Mouse (Mus musculus): ENCODE measurements at regions not wholly inside any gene's neighbourhood (a gene's known extent, or its start where the extent isn't known, plus 50 kb on each side); places are given as distances from the start of the nearest gene placed in this dataset.

- H3K4me1 ChIP-seq (ENCODE audit: control insufficient read depth, insufficient read depth, low read length): no peaks in the 10 kb centered on the region
- no peaks in the 10 kb centered on the region for H3K9me3 ChIP-seq (ENCODE audit: control insufficient read depth, low read length)
- no peak overlapping the region for H3K4me3 ChIP-seq (ENCODE audit: low read length)
- WGBS: 80% methylated on average over 4 of the region's 4 CpGs
- H3K9ac ChIP-seq (ENCODE audit: low read depth, low read length): no peak overlapping the region
- no peak overlapping the region for H3K4me2 ChIP-seq (ENCODE audit: low read depth, low read length)
- no peak for ATAC-seq
- H3K27me3 ChIP-seq (replicated peaks; ENCODE audit: control insufficient read depth, insufficient read depth, low read length): no peaks in the 10 kb centered on the region
- no peak overlapping the region for H3K27ac ChIP-seq (ENCODE audit: low read length)
- H3K36me3 ChIP-seq (ENCODE audit: control insufficient read depth, insufficient read depth, low read length): no peaks in the 10 kb centered on the region
Measured at GRCm38 (mm10) chr13:101570034-101570433, 198.0 kb downstream of the Pik3r1 start.

GRCm38 (mm10) chr13:101568985-101569631, 198.9 kb downstream of the Pik3r1 start:
- 81% methylated on average over 6 of the region's 6 CpGs for WGBS

GRCm38 (mm10) chr13:101565323-101565722, 202.7 kb downstream of the Pik3r1 start:
- Histone ChIP-seq H3K4me2 (ENCODE audit: low read depth, low read length) (no peak overlapping the region), H3K36me3 (ENCODE audit: control insufficient read depth, insufficient read depth, low read length) (no peaks in the 10 kb centered on the region), H3K4me3 (ENCODE audit: low read length) (no peak overlapping the region), H3K9me3 (ENCODE audit: control insufficient read depth, low read length) (no peaks in the 10 kb centered on the region), H3K27me3 (replicated peaks; ENCODE audit: control insufficient read depth, insufficient read depth, low read length) (no peaks in the 10 kb centered on the region), H3K27ac (ENCODE audit: low read length) (no peak overlapping the region), H3K9ac (ENCODE audit: low read depth, low read length) (no peak overlapping the region), H3K4me1 (ENCODE audit: control insufficient read depth, insufficient read depth, low read length) (no peaks in the 10 kb centered on the region)
- 73% methylated on average over 1 of the region's 1 CpGs for WGBS
- no peak for ATAC-seq

More at GRCm38 (mm10) chr13:101568985-101569631, 198.9 kb downstream of the Pik3r1 start:
- Histone ChIP-seq H3K27ac (ENCODE audit: low read length) (no peak overlapping the region), H3K4me2 (ENCODE audit: low read depth, low read length) (no peak overlapping the region), H3K27me3 (replicated peaks; ENCODE audit: control insufficient read depth, insufficient read depth, low read length) (no peaks in the 10 kb centered on the region), H3K9me3 (ENCODE audit: control insufficient read depth, low read length) (no peaks in the 10 kb centered on the region), H3K36me3 (ENCODE audit: control insufficient read depth, insufficient read depth, low read length) (no peaks in the 10 kb centered on the region), H3K9ac (ENCODE audit: low read depth, low read length) (no peak overlapping the region), H3K4me3 (ENCODE audit: low read length) (no peak overlapping the region), H3K4me1 (ENCODE audit: control insufficient read depth, insufficient read depth, low read length) (no peaks in the 10 kb centered on the region)
- no peak for ATAC-seq

GRCm38 (mm10) chr13:101555371-101555874, 212.6 kb downstream of the Pik3r1 start:
- H3K4me1 ChIP-seq (ENCODE audit: control insufficient read depth, insufficient read depth, low read length): peaks cover 5% of the 10 kb centered on the region; the same call in 1 of the 2 replicates
- H3K36me3 ChIP-seq (ENCODE audit: control insufficient read depth, insufficient read depth, low read length): no peaks in the 10 kb centered on the region
- H3K27me3 ChIP-seq (replicated peaks; ENCODE audit: control insufficient read depth, insufficient read depth, low read length): no peaks in the 10 kb centered on the region
- H3K9ac ChIP-seq (ENCODE audit: low read depth, low read length): no peak overlapping the region
- no peak overlapping the region for H3K4me2 ChIP-seq (ENCODE audit: low read depth, low read length)
- 59% methylated on average over 3 of the region's 3 CpGs for WGBS
- no peak for ATAC-seq
- H3K9me3 ChIP-seq (ENCODE audit: control insufficient read depth, low read length): no peaks in the 10 kb centered on the region
- H3K4me3 ChIP-seq (ENCODE audit: low read length): no peak overlapping the region
- no peak overlapping the region for H3K27ac ChIP-seq (ENCODE audit: low read length)

GRCm38 (mm10) chr13:101553131-101553549, 214.9 kb downstream of the Pik3r1 start:
- ATAC-seq: peak; percentile 60
- Histone ChIP-seq H3K9me3 (ENCODE audit: control insufficient read depth, low read length) (no peaks in the 10 kb centered on the region), H3K27me3 (replicated peaks; ENCODE audit: control insufficient read depth, insufficient read depth, low read length) (no peaks in the 10 kb centered on the region)

GRCm38 (mm10) chr13:101552451-101552850, 215.6 kb downstream of the Pik3r1 start:
- Histone ChIP-seq H3K9me3 (ENCODE audit: control insufficient read depth, low read length) (no peaks in the 10 kb centered on the region), H3K36me3 (ENCODE audit: control insufficient read depth, insufficient read depth, low read length) (no peaks in the 10 kb centered on the region), H3K4me1 (ENCODE audit: control insufficient read depth, insufficient read depth, low read length) (peaks cover 5% of the 10 kb centered on the region; the same call in 1 of the 2 replicates), H3K4me2 (ENCODE audit: low read depth, low read length) (no peak overlapping the region), H3K9ac (ENCODE audit: low read depth, low read length) (no peak overlapping the region), H3K27ac (ENCODE audit: low read length) (no peak overlapping the region), H3K4me3 (ENCODE audit: low read length) (no peak overlapping the region), H3K27me3 (replicated peaks; ENCODE audit: control insufficient read depth, insufficient read depth, low read length) (no peaks in the 10 kb centered on the region)
- peak; percentile 70 for ATAC-seq
- 84% methylated on average over 2 of the region's 2 CpGs for WGBS

More at GRCm38 (mm10) chr13:101553131-101553549, 214.9 kb downstream of the Pik3r1 start:
- Histone ChIP-seq H3K9ac (ENCODE audit: low read depth, low read length) (no peak overlapping the region), H3K36me3 (ENCODE audit: control insufficient read depth, insufficient read depth, low read length) (no peaks in the 10 kb centered on the region), H3K27ac (ENCODE audit: low read length) (no peak overlapping the region), H3K4me3 (ENCODE audit: low read length) (no peak overlapping the region), H3K4me1 (ENCODE audit: control insufficient read depth, insufficient read depth, low read length) (peaks cover 5% of the 10 kb centered on the region; the same call in 1 of the 2 replicates), H3K4me2 (ENCODE audit: low read depth, low read length) (no peak overlapping the region)
- WGBS: 53% methylated on average over 8 of the region's 8 CpGs

GRCm38 (mm10) chr13:101551068-101551467, 216.9 kb downstream of the Pik3r1 start:
- Histone ChIP-seq H3K9ac (ENCODE audit: low read depth, low read length) (no peak overlapping the region), H3K4me2 (ENCODE audit: low read depth, low read length) (no peak overlapping the region), H3K4me3 (ENCODE audit: low read length) (no peak overlapping the region), H3K36me3 (ENCODE audit: control insufficient read depth, insufficient read depth, low read length) (no peaks in the 10 kb centered on the region), H3K9me3 (ENCODE audit: control insufficient read depth, low read length) (no peaks in the 10 kb centered on the region), H3K27ac (ENCODE audit: low read length) (no peak overlapping the region), H3K27me3 (replicated peaks; ENCODE audit: control insufficient read depth, insufficient read depth, low read length) (no peaks in the 10 kb centered on the region), H3K4me1 (ENCODE audit: control insufficient read depth, insufficient read depth, low read length) (peaks cover 5% of the 10 kb centered on the region; the same call in 1 of the 2 replicates)
- ATAC-seq: peak; percentile 72; the same call in 1 of the 2 replicates
- WGBS: 88% methylated on average over 6 of the region's 6 CpGs

GRCm38 (mm10) chr13:101550526-101550925, 217.5 kb downstream of the Pik3r1 start:
- H3K36me3 ChIP-seq (ENCODE audit: control insufficient read depth, insufficient read depth, low read length): no peaks in the 10 kb centered on the region
- H3K9me3 ChIP-seq (ENCODE audit: control insufficient read depth, low read length): no peaks in the 10 kb centered on the region
- no peak overlapping the region for H3K4me3 ChIP-seq (ENCODE audit: low read length)
- no peak overlapping the region for H3K4me2 ChIP-seq (ENCODE audit: low read depth, low read length)
- H3K27ac ChIP-seq (ENCODE audit: low read length): no peak overlapping the region
- peaks cover 5% of the 10 kb centered on the region; the same call in 1 of the 2 replicates for H3K4me1 ChIP-seq (ENCODE audit: control insufficient read depth, insufficient read depth, low read length)
- H3K9ac ChIP-seq (ENCODE audit: low read depth, low read length): no peak overlapping the region
- 83% methylated on average over 5 of the region's 5 CpGs for WGBS
- ATAC-seq: no peak
- H3K27me3 ChIP-seq (replicated peaks; ENCODE audit: control insufficient read depth, insufficient read depth, low read length): no peaks in the 10 kb centered on the region

GRCm38 (mm10) chr13:101547887-101548286, 220.1 kb downstream of the Pik3r1 start:
- Histone ChIP-seq H3K27me3 (replicated peaks; ENCODE audit: control insufficient read depth, insufficient read depth, low read length) (no peaks in the 10 kb centered on the region), H3K4me1 (ENCODE audit: control insufficient read depth, insufficient read depth, low read length) (0 out of 2 replicates have a peak, but pooled peaks cover under 1% of the 10 kb centered on the region), H3K4me2 (ENCODE audit: low read depth, low read length) (no peak overlapping the region), H3K36me3 (ENCODE audit: control insufficient read depth, insufficient read depth, low read length) (no peaks in the 10 kb centered on the region), H3K4me3 (ENCODE audit: low read length) (no peak overlapping the region), H3K27ac (ENCODE audit: low read length) (no peak overlapping the region), H3K9me3 (ENCODE audit: control insufficient read depth, low read length) (no peaks in the 10 kb centered on the region), H3K9ac (ENCODE audit: low read depth, low read length) (no peak overlapping the region)
- 27% methylated on average over 6 of the region's 6 CpGs for WGBS
- ATAC-seq: no peak

All from intestine, embryonic 16.5 days (tissue).